Mouse (Mus musculus): Measurements from ENCODE around the gene Mab21l1.

Mab21l1 gene

GRCm38 (mm10) chr3:55816638-55817375 is 34.5 kb downstream of the Mab21l1 start:
- DNase-seq, result peak in 1 of 2 experiments; percentile 17

- DNase-seq, result no peak
Measured at GRCm38 (mm10) chr3:55818082-55818481, 35.8 kb downstream of the Mab21l1 start.

GRCm38 (mm10) chr3:55819598-55819997 is 37.3 kb downstream of the Mab21l1 start:
- DNase-seq, result no peak

GRCm38 (mm10) chr3:55824864-55825263 is 42.6 kb downstream of the Mab21l1 start:
- no peak for DNase-seq

GRCm38 (mm10) chr3:55828481-55829256 is 46.4 kb downstream of the Mab21l1 start:
- no peak for DNase-seq

- no peak for DNase-seq
Measured at GRCm38 (mm10) chr3:55830226-55830625, 47.9 kb downstream of the Mab21l1 start.

All from cerebellum, postnatal 36 days (tissue).